Mouse (Mus musculus) right cerebral cortex, adult 18-20 months (tissue): Measurements from ENCODE around the gene Nlrp4e.
"Not testable (repeated sequence)": the region's sequence is repeated elsewhere in the genome, so short reads cannot be mapped to it uniquely, and the experiment has no call there.

Experiments
- DNase-seq: peaks from one replicate; pipeline ENCODE4 v3.0.0; 2022; ENCODE audit warnings: mixed read lengths

Gene Nlrp4e

GRCm38 (mm10) chr7:23300892-23301291 is at the start of gene Nlrp4e:
Nlrp4e (plus strand) TSS chr7:23301192.
- DNase-seq: not testable (repeated sequence)

- not testable (repeated sequence) for DNase-seq
Measured at GRCm38 (mm10) chr7:23251582-23251981, 49.4 kb upstream of the Nlrp4e start, which contains the start of gene Vmn1r166. Vmn1r166 (minus strand) TSS chr7:23251682.

GRCm38 (mm10) chr7:23278800-23279199 is 22.2 kb upstream of the Nlrp4e start, which contains the start of gene Gm6902:
Gm6902 (minus strand) TSS chr7:23278900.
- not testable (repeated sequence) for DNase-seq

- not testable (repeated sequence) for DNase-seq
Measured at GRCm38 (mm10) chr7:23358311-23358710, 57.3 kb downstream of the Nlrp4e start.

- DNase-seq: no peak
Measured at GRCm38 (mm10) chr7:23385589-23385988, 84.6 kb downstream of the Nlrp4e start, which contains the start of gene Nlrp5. Nlrp5 (plus strand) TSS chr7:23385889.
